Mouse (Mus musculus): ENCODE results near the gene Snx1. TPM values are rescaled to one million over a fixed set of nuclear protein-coding genes. Genes with fewer than 3 reads are reported as not detected.
A peak's percentile ranks its signal among the peaks of the same experiment; 100 is the strongest.

The Snx1 gene
- polyA plus RNA-seq, 1 experiment from 2014 or later, result 131 TPM

DNA sequence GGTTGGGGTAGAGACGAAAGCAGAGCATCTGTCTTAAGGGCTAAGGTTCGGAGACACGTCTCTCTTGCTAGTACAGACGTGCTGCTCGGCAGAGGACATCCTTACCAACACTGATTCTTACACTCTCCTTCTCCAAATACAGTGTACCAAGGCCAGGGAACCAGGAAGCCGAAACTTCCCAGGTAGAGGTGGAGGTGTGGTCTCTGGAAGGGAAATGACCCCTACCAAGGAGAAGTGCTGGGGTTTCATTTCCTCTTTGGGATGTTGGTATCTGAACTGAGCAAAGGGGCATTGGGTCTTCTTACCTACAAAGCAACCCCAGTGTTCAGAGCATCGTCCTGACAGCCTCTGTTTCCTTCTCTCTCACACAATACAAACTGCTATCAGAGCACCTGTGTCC lies 53.6 kb downstream of the Snx1 start:
- Histone ChIP-seq H3K36me3 (ENCODE audit: insufficient read depth, low read length) (no peaks in the 10 kb centered on the region), H3K4me3 (replicated peaks; ENCODE audit: low read depth, low read length) (no peak overlapping the region), H3K27me3 (ENCODE audit: insufficient read depth, low read length) (peaks cover 6% of the 10 kb centered on the region; the same call in 1 of the 2 replicates), H3K4me2 (ENCODE audit: low read length) (no peak overlapping the region), H3K27ac (no peak overlapping the region), H3K9ac (ENCODE audit: low read depth, low read length) (no peak overlapping the region), H3K9me3 (replicated peaks; ENCODE audit: low read length) (no peaks in the 10 kb centered on the region), H3K4me1 (replicated peaks; ENCODE audit: insufficient read depth, low read length) (peaks cover 5% of the 10 kb centered on the region; the same call in 1 of the 2 replicates)
- 90% methylated on average over 7 of the region's 7 CpGs for WGBS
- ATAC-seq (replicated peaks; ENCODE audit: low FRiP score, low read depth) (no peak), DNase-seq (ENCODE audit: low spot score) (no peak)
- no peak for TF ChIP-seq CTCF (IDR thresholded peaks at IDR 0.05; ENCODE audit: low read depth)

GRCm38 (mm10) chr9:66070151-66070550 lies 56.2 kb downstream of the Snx1 start:
- no peak for DNase-seq (ENCODE audit: low spot score)
- 88% methylated on average over 5 of the region's 5 CpGs for WGBS
- ATAC-seq (replicated peaks; ENCODE audit: low FRiP score, low read depth), result no peak
- Histone ChIP-seq H3K4me3 (replicated peaks; ENCODE audit: low read depth, low read length) (no peak overlapping the region), H3K27ac (no peak overlapping the region), H3K9me3 (replicated peaks; ENCODE audit: low read length) (no peaks in the 10 kb centered on the region), H3K9ac (ENCODE audit: low read depth, low read length) (no peak overlapping the region), H3K27me3 (ENCODE audit: insufficient read depth, low read length) (peaks cover 6% of the 10 kb centered on the region; the same call in 1 of the 2 replicates), H3K4me1 (replicated peaks; ENCODE audit: insufficient read depth, low read length) (peaks cover 5% of the 10 kb centered on the region; the same call in 1 of the 2 replicates), H3K4me2 (ENCODE audit: low read length) (no peak overlapping the region), H3K36me3 (ENCODE audit: insufficient read depth, low read length) (peaks cover 20% of the 10 kb centered on the region)
- TF ChIP-seq CTCF (IDR thresholded peaks at IDR 0.05; ENCODE audit: low read depth), result no peak

DNA sequence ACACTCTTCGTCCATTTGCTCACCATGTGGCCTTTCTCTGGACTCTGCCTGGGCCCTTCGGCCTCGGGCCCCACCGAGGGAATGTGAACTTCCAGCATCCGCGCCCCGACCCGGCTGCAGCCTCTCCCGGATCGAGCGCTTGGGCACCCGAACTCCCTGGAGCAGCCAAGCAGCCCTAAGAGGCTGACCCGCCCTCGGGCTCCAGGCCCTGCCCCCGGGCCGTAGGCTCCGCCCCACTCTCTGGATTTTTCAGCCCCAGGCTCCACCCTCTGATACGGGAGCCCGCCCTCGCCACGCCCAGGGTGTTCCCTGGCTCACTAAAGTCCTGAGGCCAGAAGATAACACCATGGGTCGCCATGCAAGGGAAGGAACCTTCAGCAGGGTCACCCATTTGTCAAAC lies 56.8 kb downstream of the Snx1 start, which contains the start of gene Snx22:
Gene Snx22, minus strand, starts transcription at position 137 of the 400 bp plus-strand sequence.
- DNase-seq (ENCODE audit: low spot score) (peak; percentile 90), ATAC-seq (replicated peaks; ENCODE audit: low FRiP score, low read depth) (peak; percentile 92)
- Histone ChIP-seq H3K4me2 (ENCODE audit: low read length) (peak within 1 kb of the TSS; percentile 93), H3K9ac (ENCODE audit: low read depth, low read length) (peak within 1 kb of the TSS; percentile 55; the same call in 1 of the 2 replicates), H3K27me3 (ENCODE audit: insufficient read depth, low read length) (peaks cover 6% of the 10 kb centered on the region; the same call in 1 of the 2 replicates), H3K4me1 (replicated peaks; ENCODE audit: insufficient read depth, low read length) (peaks cover 5% of the 10 kb centered on the region; the same call in 1 of the 2 replicates), H3K36me3 (ENCODE audit: insufficient read depth, low read length) (peaks cover 22% of the 10 kb centered on the region), H3K4me3 (replicated peaks; ENCODE audit: low read depth, low read length) (peak within 1 kb of the TSS; percentile 38), H3K27ac (no peak within 1 kb of the TSS), H3K9me3 (replicated peaks; ENCODE audit: low read length) (no peaks in the 10 kb centered on the region)
- WGBS, result 2% methylated on average over 21 of the region's 22 CpGs
- TF ChIP-seq CTCF (IDR thresholded peaks at IDR 0.05; ENCODE audit: low read depth), result no peak

GRCm38 (mm10) chr9:66068971-66069391 lies 57.4 kb downstream of the Snx1 start:
- peaks cover 5% of the 10 kb centered on the region; the same call in 1 of the 2 replicates for H3K4me1 ChIP-seq (replicated peaks; ENCODE audit: insufficient read depth, low read length)
- ATAC-seq (replicated peaks; ENCODE audit: low FRiP score, low read depth) (peak; percentile 49; the same call in 1 of the 2 replicates), DNase-seq (ENCODE audit: low spot score) (no peak)
- TF ChIP-seq CTCF (IDR thresholded peaks at IDR 0.05; ENCODE audit: low read depth), result no peak
- H3K27me3 ChIP-seq (ENCODE audit: insufficient read depth, low read length), result peaks cover 6% of the 10 kb centered on the region; the same call in 1 of the 2 replicates
- H3K9ac ChIP-seq (ENCODE audit: low read depth, low read length), result peak overlapping the region; percentile 55; the same call in 1 of the 2 replicates
- H3K36me3 ChIP-seq (ENCODE audit: insufficient read depth, low read length), result peaks cover 28% of the 10 kb centered on the region
- 2% methylated on average over 30 of the region's 30 CpGs for WGBS
- H3K9me3 ChIP-seq (replicated peaks; ENCODE audit: low read length), result no peaks in the 10 kb centered on the region
- H3K4me2 ChIP-seq (ENCODE audit: low read length), result peak overlapping the region; percentile 93
- H3K4me3 ChIP-seq (replicated peaks; ENCODE audit: low read depth, low read length), result peak overlapping the region; percentile 38
- H3K27ac ChIP-seq, result no peak overlapping the region

DNA sequence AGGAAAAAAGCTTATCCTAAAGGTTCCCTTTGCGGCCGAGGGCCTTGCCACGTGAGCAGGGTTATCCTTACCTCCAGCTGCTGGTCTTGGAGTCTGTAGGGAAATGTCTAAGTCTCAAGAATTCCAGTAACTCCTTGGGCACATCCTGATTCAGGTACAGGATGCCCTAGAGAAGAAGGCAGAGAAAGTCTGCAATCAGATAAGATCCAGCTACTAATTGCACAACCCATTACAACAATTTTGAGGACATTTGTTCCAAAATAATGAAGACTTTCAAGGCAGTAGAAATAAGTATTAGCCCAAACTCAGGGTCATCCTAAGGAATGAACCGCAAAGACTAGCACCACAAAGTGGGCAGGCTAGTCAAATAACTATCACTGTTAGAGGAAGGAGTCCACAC lies 58.3 kb downstream of the Snx1 start:
- no peak for TF ChIP-seq CTCF (IDR thresholded peaks at IDR 0.05; ENCODE audit: low read depth)
- WGBS, result 69% methylated on average over 4 of the region's 4 CpGs
- Histone ChIP-seq H3K27ac (no peak overlapping the region), H3K9me3 (replicated peaks; ENCODE audit: low read length) (no peaks in the 10 kb centered on the region), H3K4me2 (ENCODE audit: low read length) (no peak overlapping the region), H3K9ac (ENCODE audit: low read depth, low read length) (no peak overlapping the region), H3K36me3 (ENCODE audit: insufficient read depth, low read length) (peaks cover 37% of the 10 kb centered on the region), H3K27me3 (ENCODE audit: insufficient read depth, low read length) (peaks cover 6% of the 10 kb centered on the region; the same call in 1 of the 2 replicates), H3K4me3 (replicated peaks; ENCODE audit: low read depth, low read length) (no peak overlapping the region), H3K4me1 (replicated peaks; ENCODE audit: insufficient read depth, low read length) (peaks cover 5% of the 10 kb centered on the region; the same call in 1 of the 2 replicates)
- DNase-seq (ENCODE audit: low spot score), result no peak
- no peak for ATAC-seq (replicated peaks; ENCODE audit: low FRiP score, low read depth)

GRCm38 (mm10) chr9:66067542-66067941 lies 58.8 kb downstream of the Snx1 start:
- Histone ChIP-seq H3K9ac (ENCODE audit: low read depth, low read length) (no peak overlapping the region), H3K4me2 (ENCODE audit: low read length) (no peak overlapping the region), H3K4me3 (replicated peaks; ENCODE audit: low read depth, low read length) (no peak overlapping the region), H3K4me1 (replicated peaks; ENCODE audit: insufficient read depth, low read length) (peaks cover 5% of the 10 kb centered on the region; the same call in 1 of the 2 replicates), H3K36me3 (ENCODE audit: insufficient read depth, low read length) (peaks cover 42% of the 10 kb centered on the region), H3K27ac (no peak overlapping the region), H3K27me3 (ENCODE audit: insufficient read depth, low read length) (peaks cover 6% of the 10 kb centered on the region; the same call in 1 of the 2 replicates), H3K9me3 (replicated peaks; ENCODE audit: low read length) (no peaks in the 10 kb centered on the region)
- peak; percentile 80 for TF ChIP-seq CTCF (IDR thresholded peaks at IDR 0.05; ENCODE audit: low read depth)
- DNase-seq (ENCODE audit: low spot score) (peak; percentile 75), ATAC-seq (replicated peaks; ENCODE audit: low FRiP score, low read depth) (no peak)
- WGBS, result 26% methylated on average over 5 of the region's 5 CpGs

Measured in kidney, postnatal 0 days (tissue).